ENCODE assay signal across 8 mouse cellular contexts in genomic region chr8:11173284-11174191, GRCm38 (mm10).
DNase-seq lines count a peak whose midpoint lies in the region; ATAC-seq and TF ChIP-seq lines count a peak whose summit lies in the region.

No protein-coding gene starts in this region.

- no peak overlapping the region for H3K4me2 ChIP-seq in hindbrain, postnatal 0 days (ENCODE audit: low read depth, low read length)
- H3K4me2 ChIP-seq in liver, embryonic 12.5 days: no peak overlapping the region

- H3K4me1 ChIP-seq in hindbrain, postnatal 0 days (ENCODE audit: insufficient read depth, low read length): 0 out of 2 replicates have a peak, but pooled peaks cover 7% of the 10 kb centered on the region
- no peaks in the 10 kb centered on the region for H3K4me1 ChIP-seq in liver, embryonic 12.5 days

- H3K27me3 ChIP-seq in hindbrain, postnatal 0 days (ENCODE audit: insufficient read depth, low read length): no peaks in the 10 kb centered on the region
- H3K27me3 ChIP-seq in liver, embryonic 12.5 days (replicated peaks): peaks cover 10% of the 10 kb centered on the region; the same call in 1 of the 2 replicates

- no peak overlapping the region for H3K27ac ChIP-seq in hindbrain, postnatal 0 days
- no peak overlapping the region for H3K27ac ChIP-seq in liver, embryonic 12.5 days

- peak; percentile 83 for TF ChIP-seq CTCF in hindbrain, postnatal 0 days (IDR thresholded peaks at IDR 0.05; ENCODE audit: low read depth)

- peak; percentile 38 for DNase-seq in right cerebral cortex, postnatal 4 days
- DNase-seq in right cerebral cortex, postnatal 25 days: no peak
- DNase-seq in cerebellum, postnatal 10 days: peak; percentile 80
- peak; percentile 70 for DNase-seq in gastrocnemius, postnatal 10 days
- DNase-seq in hindbrain, postnatal 0 days (ENCODE audit: low spot score): peak; percentile 81
- peak; percentile 20 to 52 for DNase-seq in urinary bladder, postnatal 36 days (ENCODE audit: low spot score in 2 of 2)

- ATAC-seq in hindbrain, postnatal 0 days: peak; percentile 79
- ATAC-seq in liver, embryonic 12.5 days: peak; percentile 27; the same call in 1 of the 2 replicates
- peak; percentile 72 for ATAC-seq in monocyte, adult 5-6 weeks (replicated peaks; ENCODE audit: insufficient number of reproducible peaks, low FRiP score, low TSS enrichment, poor library complexity, severe bottlenecking)

- WGBS in hindbrain, postnatal 0 days: 53% methylated on average over 17 of the region's 17 CpGs
- WGBS in liver, embryonic 12.5 days (ENCODE audit: insufficient replicate concordance): 56% methylated on average over 17 of the region's 17 CpGs

- H3K9me3 ChIP-seq in hindbrain, postnatal 0 days (ENCODE audit: low read length): no peaks in the 10 kb centered on the region
- H3K9me3 ChIP-seq in liver, embryonic 12.5 days (replicated peaks): no peaks in the 10 kb centered on the region

- no peak overlapping the region for H3K4me3 ChIP-seq in hindbrain, postnatal 0 days (ENCODE audit: low read length)
- H3K4me3 ChIP-seq in liver, embryonic 12.5 days: no peak overlapping the region

- H3K36me3 ChIP-seq in hindbrain, postnatal 0 days (ENCODE audit: insufficient read depth, low read length): no peaks in the 10 kb centered on the region
- no peaks in the 10 kb centered on the region for H3K36me3 ChIP-seq in liver, embryonic 12.5 days

- no peak overlapping the region for H3K9ac ChIP-seq in hindbrain, postnatal 0 days (replicated peaks; ENCODE audit: low read length)
- H3K9ac ChIP-seq in liver, embryonic 12.5 days: no peak overlapping the region

Comparison
In these comparisons a context has a peak if more than half of its experiments do, and no peak if none do; other contexts are left out.
1. ATAC-seq: peak in every context shown above with its lines; median percentile 79 in hindbrain, postnatal 0 days; 72 in monocyte, adult 5-6 weeks; 27 in liver, embryonic 12.5 days.